Mouse (Mus musculus) urinary bladder, postnatal 4 days (tissue): ENCODE measurements at regions not wholly inside any gene's neighbourhood (a gene's known extent, or its start where the extent isn't known, plus 50 kb on each side); places are given as distances from the start of the nearest gene placed in this dataset.

Experiments
- DNase-seq, 2 experiments: peaks; one replicate each; pipeline ENCODE4 v3.0.0; 2021 to 2022; ENCODE audit warnings: low spot score in 2 of 2

- no peak for DNase-seq
These were observed 452.2 kb downstream of the Bnc2 start for GRCm38 (mm10) chr4:84222805-84223335.

GRCm38 (mm10) chr4:84224556-84224955 lies 450.5 kb downstream of the Bnc2 start:
- DNase-seq = no peak
